Mouse (Mus musculus) liver, adult (tissue): Measurements from ENCODE around the gene Scamp3.

Source experiments
- GATA4 ChIP-seq: IDR thresholded peaks from 2 replicates; pipeline ENCODE4 v1.6.1; 2014; ENCODE audit warnings: mild to moderate bottlenecking, low read length; ENCODE audit not compliant: insufficient replicate concordance

Gene Scamp3

DNA sequence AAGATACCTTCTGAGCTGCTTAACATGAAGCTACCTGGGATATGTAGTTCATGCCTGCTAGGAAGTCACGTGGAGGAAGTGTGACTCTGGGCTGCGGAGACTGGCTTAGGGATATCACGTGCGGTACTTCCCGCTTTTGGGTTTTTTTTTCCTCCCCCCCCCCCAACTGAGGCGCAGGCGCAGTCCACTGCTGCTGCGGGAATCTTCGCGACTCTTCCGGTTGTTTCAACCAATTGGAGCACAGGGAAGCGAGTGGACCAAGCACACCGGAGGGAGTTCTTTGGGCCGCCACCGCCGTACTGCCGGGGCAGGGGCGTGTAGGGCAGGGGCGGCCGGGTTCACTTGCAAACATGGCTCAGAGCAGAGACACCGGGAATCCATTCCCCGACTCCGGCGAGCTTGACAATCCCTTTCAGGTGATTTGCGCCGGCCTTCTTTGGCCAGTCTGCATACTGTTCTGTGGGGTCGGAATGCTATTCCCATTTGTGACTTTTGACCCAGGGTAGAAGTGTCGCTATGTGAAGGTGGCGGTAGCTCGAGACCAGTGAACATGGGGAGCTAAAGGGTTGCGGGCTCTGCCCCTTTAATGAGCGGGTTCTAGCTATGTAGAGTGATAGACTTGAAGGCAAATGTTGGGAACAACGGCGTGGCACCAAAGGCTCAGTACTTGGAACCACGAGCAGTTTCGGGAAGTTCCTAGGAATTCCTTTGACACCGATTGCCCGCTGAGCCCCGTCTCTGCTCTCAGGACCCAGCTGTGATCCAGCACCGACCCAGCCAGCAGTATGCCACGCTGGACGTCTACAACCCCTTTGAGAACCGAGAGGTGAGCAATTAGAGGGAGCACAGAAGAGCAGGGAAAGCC, at the start of gene Scamp3:
Gene Scamp3 (plus strand): TSS at position 232 of the 865 bp plus-strand sequence.
- TF ChIP-seq GATA4: no peak

DNA sequence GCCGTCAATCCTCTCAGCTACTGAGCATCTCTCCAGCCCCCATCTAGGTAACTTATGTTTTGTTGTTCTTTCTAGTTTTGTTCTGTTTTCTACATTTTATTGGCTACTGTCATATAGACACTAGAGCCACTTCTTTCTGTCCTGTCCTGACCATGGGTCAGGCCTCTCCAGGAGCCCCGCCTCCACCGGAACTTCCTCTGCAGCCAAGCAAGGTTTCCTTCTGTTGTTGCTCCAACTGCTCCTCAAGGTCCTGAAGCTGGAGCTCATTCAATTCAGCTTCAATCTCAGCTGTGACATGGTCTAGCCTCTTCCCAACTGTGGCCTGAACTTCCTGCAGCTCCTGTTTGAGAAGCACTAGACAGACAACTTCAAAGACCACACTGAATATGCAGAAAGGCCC, 47.4 kb upstream of the Scamp3 start:
- no peak for TF ChIP-seq GATA4

DNA sequence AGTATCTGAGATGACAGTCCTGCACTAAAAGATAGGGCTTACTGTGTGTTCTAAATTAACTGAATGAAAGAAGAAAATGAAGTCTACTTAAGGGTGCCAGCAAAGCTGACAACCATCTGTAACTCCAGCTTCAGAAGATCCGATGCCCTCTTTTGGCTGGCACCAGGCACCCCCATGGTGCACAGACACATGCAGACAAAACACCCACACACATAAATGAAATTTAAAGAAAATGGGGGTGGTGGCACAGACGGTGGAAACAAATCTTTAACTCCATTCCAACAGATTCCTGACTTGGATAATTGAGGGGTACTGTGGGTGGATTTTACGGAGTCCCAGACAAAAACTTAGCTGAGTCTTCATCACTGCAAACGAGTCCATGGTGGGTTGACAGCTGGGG, 45.5 kb upstream of the Scamp3 start:
- TF ChIP-seq GATA4: no peak

DNA sequence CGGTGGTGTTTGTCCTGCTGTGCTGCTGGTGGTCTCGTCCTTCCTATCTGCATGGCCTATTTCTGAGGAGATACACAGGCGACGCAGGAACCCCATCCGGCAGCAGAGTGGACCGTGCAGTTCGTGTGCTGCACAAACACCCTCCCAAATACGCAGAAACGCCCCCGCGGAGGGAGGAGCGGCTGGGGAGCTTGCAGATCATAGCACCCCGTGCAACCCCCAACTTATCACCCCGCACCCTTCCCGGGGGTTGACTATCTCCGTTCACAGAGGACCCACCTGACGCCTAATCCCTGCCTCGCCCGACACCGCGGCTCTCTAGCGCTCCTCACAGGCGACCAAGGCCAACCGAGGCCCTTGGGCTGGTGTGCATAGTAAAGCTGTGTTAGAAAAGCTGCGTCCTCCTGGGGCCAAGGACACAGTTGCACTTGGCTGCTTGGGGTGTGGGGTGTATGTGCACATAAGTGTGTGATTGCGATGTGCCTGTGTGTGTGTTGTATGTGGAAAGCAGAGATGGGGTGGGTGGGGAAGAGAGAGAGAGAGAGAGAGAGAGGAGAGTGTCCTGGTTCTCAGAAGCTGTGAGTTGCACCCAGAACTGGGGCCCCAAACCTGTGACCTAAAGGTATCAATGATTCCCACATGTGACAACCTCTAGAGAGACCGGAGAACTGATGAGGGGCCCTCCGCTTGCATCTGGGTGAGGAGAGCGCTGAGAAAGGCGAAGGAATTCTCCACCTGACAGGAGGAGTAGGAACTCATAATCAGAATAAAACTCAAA, 44.8 kb upstream of the Scamp3 start:
- TF ChIP-seq GATA4: no peak

DNA sequence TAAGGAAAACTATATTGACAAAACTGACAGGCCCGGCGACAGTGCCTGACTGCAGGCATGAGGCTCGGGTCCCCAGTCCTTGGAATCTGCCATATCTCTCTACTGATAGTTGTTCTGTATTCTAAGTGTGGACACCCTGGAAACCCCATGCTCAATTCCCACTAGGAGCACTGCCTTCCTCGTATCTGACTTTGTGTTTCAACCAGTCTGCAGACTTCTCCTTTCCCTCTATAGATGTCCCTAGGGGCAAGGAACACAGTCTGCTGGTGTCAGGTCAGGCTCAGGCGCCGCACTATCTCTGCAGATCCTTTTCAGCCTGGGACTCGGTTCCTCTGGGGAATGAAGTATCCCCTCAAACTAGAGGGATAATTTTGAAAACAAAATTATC, 44.2 kb upstream of the Scamp3 start:
- no peak for TF ChIP-seq GATA4

DNA sequence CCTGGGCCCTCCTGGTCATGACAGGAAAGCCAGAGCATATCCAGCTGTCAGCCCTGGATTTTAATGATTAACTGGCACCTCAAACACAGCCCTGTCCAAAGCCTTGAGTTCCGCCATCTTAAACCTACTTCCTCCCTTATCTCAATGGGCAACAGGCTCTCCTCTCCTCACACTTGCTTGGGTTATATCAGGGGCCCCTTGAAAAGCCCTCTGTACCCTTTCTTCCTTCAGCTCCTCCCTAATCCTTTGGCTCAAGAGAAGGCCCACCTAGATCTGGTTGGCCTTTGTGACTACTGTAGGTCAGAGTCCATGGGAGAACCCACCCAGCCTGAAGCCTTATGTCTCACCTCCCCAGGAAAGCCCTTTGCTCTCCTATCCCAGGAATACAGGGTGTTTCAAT, 43.5 kb upstream of the Scamp3 start:
- no peak for TF ChIP-seq GATA4

DNA sequence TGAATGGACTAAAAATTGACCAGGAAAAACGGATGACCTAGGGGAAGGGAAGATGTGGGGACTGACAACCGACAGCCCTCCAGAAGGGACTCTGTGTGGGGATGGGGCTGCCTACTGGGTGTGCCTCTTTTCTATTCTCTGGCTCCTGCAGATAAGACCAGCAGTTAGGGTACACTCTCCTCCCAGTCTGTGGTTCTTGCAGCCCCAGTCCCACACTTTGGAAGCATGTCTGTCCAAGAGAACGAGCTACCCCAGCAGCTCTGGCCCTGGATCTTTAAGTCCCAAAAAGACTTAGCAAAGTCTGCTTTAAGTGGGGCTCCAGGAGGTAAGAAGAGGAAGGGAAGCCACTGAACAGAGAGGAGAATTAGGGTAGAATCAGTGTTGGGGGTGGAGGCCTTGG, 41.3 kb upstream of the Scamp3 start, which contains the start of gene Pklr:
Gene Pklr (plus strand): TSS at position 185 of the 400 bp plus-strand sequence.
- no peak for TF ChIP-seq GATA4

DNA sequence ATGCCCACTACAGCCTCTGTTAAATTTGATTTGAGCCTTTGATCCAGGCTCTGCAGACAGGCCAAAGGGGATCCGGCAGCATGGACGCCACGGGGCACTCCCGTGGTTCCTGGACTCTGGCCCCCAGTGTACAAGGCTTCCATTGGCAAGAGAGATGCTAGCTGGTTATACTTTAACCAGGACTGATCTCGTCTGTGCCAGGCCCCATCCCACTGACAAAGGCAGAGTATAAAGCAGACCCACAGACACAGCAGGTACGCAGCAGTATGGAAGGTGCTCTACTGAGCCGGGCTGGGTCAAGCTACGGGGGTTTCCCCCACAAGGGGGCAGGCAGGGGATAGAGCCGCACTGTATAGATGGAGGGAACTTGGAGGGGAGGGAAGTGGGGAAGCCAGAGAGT, 40.9 kb upstream of the Scamp3 start:
- TF ChIP-seq GATA4: no peak

DNA sequence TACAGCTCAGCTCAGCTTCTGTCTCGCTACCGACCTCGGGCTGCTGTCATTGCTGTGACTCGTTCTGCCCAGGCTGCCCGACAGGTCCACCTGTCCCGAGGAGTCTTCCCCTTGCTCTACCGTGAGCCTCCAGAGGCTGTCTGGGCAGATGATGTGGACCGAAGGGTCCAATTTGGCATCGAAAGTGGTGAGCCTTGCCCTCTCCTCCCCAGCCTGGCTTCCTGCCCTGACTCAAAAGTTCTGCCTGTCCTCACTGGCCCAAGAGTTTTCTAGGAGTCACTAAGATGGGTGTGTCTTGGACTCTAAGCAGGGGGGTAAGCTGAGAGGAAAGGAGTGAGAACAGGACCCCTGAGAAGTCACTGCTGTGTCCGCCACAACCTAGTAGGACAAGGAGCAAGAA, 32.5 kb upstream of the Scamp3 start:
- TF ChIP-seq GATA4: no peak

DNA sequence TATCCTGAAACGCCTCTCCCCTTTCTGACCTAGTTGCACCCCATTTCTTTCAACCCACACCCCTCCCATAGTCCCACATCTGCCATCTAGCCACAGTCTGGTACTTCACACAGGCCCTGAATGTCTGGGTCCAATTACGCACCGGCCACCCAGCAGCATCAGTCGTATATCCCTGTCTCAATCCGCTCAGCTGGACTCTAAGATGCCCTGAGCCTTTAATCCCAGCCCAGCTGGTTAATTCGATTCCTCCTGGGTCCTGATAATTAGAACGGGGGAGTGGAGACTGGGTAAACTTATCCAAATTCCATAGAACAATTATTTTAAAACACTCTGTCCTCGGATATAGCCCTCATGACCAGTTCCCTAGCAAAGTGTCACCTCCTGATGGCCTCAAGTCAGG, 31.7 kb upstream of the Scamp3 start:
- no peak for TF ChIP-seq GATA4

DNA sequence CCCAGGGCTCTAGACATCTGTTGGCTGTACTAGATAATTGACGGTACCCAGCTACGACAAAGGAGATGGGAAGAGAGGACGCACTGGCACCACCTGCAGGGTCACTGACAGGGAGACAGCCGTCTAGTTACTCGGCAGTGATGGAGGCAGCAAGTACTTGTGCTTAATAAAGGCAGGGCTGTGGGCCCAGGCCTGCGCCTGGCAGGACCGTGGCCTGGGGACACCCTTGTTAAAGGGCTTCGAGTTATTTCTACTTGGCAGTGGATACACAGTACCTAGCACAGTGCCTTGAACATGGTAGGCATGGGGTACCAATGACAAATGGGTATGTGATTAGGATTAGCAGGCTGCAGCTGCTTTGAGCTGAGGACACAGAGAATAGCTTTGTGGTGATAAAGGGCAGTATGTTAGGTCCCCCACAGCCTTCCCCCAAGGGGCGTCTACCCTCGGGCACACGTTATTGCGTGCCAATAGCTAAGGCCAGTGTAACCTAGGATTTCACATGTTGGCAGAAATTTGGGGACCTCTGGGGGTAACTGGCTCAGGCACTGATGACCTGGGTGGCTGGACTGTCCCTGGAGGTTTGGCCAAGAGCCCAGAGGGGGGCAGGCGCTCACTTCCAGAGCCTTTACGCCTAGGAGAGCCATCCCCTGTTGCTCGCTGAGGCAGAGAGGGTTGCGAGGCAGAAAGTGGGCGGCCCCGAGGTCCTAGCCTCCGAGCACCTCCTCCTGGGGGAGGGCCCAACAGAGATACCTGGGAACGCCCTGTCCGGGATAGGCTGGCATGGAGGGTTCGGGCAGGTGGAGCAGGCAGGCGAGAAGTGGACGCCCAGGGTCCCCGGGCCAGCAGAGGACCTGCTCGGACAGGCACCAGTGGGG, 29.9 kb upstream of the Scamp3 start:
- TF ChIP-seq GATA4: no peak

DNA sequence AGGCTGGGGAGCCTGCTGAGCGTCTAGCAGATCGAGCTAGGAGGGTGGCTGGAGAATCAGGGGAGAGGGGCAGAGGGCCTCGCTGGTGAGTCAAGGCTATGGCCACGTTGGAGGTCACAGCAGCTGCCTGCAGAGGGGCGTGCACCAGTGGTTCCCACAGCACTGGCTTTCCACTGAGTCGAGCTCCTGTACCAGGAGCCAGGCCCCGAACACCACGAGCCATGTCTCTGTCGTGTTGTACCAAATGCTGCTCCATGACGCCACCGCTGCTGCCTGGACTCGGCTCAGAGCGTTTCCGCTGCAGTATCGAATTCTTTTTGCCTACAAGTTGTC, 29.3 kb upstream of the Scamp3 start:
- TF ChIP-seq GATA4: no peak

DNA sequence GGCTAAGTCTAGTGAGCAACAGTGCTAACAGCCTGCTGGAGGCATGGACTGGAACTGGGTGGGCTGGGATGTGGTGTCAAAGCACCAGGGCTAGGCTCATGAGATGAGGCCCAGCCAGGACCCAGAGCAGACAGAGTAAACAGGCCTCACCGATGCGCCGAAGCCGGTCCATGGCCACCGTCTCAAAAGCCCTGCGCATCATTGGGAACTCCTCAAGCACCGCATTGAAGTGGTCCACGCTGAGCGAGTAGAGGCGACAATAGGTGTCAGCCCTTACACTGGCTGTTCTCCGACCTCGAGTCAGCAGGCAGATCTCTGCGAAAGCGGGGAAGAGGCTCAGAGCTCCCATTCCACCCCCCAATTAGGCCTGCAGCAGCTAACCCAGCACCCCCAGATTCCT, 28.7 kb upstream of the Scamp3 start:
- no peak for TF ChIP-seq GATA4

DNA sequence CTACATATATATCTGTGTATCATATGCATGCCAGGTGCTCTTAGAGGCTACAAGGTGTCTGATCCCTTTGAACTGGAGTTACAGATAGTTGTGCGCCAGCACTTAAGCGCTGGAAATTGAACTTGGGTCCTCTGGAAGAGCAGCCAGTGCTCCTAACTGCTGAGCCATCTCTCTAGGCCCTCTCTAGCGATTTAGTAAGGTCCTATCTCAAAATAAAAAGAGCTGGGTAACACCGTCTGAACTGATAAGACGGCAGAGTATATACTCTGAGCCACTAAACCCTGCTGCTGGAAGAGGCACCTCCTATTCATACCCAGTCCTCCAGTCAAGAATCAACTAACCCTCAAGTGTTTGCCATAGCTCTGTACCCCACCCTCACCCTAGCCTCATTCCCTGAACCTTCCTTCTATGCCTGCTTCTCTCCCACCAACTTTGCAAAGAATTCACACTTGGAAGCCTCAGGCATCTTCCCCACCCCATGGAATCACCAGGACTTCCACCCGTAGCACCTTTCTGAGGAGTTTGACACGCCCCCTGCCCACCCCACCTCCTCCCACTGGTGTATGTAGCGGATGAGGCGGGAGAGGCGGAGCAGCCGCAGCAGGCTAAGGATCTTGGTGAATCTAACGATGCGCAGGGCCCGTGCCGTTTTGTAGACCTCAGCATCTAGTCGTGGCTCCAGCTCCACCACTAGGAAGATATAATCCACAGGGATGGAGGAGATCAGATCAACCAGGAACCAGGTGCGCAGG, 25.0 kb upstream of the Scamp3 start:
- no peak for TF ChIP-seq GATA4

DNA sequence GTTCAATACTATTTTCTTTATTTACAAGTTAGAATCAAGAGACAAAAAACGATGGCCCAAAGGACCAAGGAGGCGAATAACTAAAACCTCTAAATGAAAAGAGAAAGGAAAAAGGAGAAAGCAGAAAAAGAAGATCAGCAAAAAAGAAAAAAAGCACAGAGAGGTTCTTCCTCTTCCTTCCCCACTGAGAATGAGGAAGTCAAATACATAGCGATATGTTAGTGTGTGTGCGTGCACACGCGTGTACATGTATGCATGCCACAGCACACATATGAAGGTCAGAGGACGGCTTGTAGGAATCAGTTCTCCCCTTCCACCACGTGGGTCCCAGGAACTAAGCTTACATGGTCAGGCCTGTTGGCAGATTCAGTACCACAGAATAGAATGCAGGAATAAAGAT, 20.3 kb upstream of the Scamp3 start:
- no peak for TF ChIP-seq GATA4

DNA sequence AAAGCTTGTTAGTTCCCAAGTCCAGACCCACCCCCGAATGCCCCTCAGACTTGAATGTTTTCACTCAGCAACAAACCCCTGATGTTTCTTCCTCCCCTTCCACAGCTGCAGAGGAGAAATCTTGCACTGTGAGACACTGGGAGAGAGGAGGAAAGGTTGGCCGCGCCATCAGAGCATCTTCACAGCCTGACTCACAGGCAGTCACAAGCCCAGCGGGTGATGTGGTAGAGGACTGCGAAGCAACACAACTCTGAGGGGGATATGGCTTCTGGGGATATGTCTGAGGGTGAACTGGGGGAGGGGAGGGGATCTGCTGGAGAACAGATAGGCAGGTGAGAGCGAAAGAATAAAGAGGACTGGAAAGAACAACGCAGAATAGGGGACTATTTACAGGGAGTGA, 18.6 kb upstream of the Scamp3 start:
- no peak for TF ChIP-seq GATA4
